In genomic region chr12:12788263-12788852, GRCm38 (mm10) we compare ENCODE assay signal across 8 mouse cellular contexts.
DNase-seq lines count a peak whose midpoint lies in the region; ATAC-seq lines count a peak whose summit lies in the region.

No protein-coding gene starts in this region.

- no peak overlapping the region for H3K27ac ChIP-seq in hindbrain, embryonic 15.5 days (replicated peaks)
- H3K27ac ChIP-seq in midbrain, embryonic 12.5 days (replicated peaks): 0 out of 2 replicates have a peak overlapping the region, but pooled peaks have one; percentile 30

- H3K9me3 ChIP-seq in hindbrain, embryonic 15.5 days: no peaks in the 10 kb centered on the region
- no peaks in the 10 kb centered on the region for H3K9me3 ChIP-seq in midbrain, embryonic 12.5 days

- peaks cover 30% of the 10 kb centered on the region for H3K4me1 ChIP-seq in hindbrain, embryonic 15.5 days (replicated peaks)
- H3K4me1 ChIP-seq in midbrain, embryonic 12.5 days: peaks cover 41% of the 10 kb centered on the region

- H3K27me3 ChIP-seq in hindbrain, embryonic 15.5 days: peaks cover 10% of the 10 kb centered on the region; the same call in 1 of the 2 replicates
- peaks cover 65% of the 10 kb centered on the region for H3K27me3 ChIP-seq in midbrain, embryonic 12.5 days

- peak; percentile 29; the same call in 1 of the 2 replicates for ATAC-seq in hindbrain, embryonic 15.5 days (ENCODE audit: low FRiP score, low read depth)
- ATAC-seq in midbrain, embryonic 12.5 days (ENCODE audit: low FRiP score, low read depth): peak; percentile 10; the same call in 1 of the 2 replicates
- no peak for ATAC-seq in cerebellum, adult (ENCODE audit: insufficient number of reproducible peaks, low FRiP score, low TSS enrichment)

- no peaks in the 10 kb centered on the region for H3K36me3 ChIP-seq in hindbrain, embryonic 15.5 days
- no peaks in the 10 kb centered on the region for H3K36me3 ChIP-seq in midbrain, embryonic 12.5 days

- no peak overlapping the region for H3K4me3 ChIP-seq in hindbrain, embryonic 15.5 days
- H3K4me3 ChIP-seq in midbrain, embryonic 12.5 days: peak overlapping the region; percentile 28; the same call in 1 of the 2 replicates

- H3K4me2 ChIP-seq in hindbrain, embryonic 15.5 days: peak overlapping the region; percentile 48
- peak overlapping the region; percentile 55 for H3K4me2 ChIP-seq in midbrain, embryonic 12.5 days (replicated peaks)

- peak; percentile 49 for DNase-seq in embryo, embryonic 10 days (ENCODE audit: low spot score)
- DNase-seq in embryo, embryonic 10.5 days (ENCODE audit: low spot score): no peak
- DNase-seq in ZHBTc4 (ENCODE audit: low read depth, low spot score): peak; percentile 97
- no peak for DNase-seq in adipocyte (ENCODE audit: low spot score)
- DNase-seq in layer of hippocampus, postnatal 14 days (ENCODE audit: low spot score in 2 of 2): no peak

- H3K9ac ChIP-seq in hindbrain, embryonic 15.5 days: no peak overlapping the region
- H3K9ac ChIP-seq in midbrain, embryonic 12.5 days (replicated peaks): 0 out of 2 replicates have a peak overlapping the region, but pooled peaks have one; percentile 15

- 32% methylated on average over 13 of the region's 13 CpGs for WGBS in hindbrain, embryonic 15.5 days
- 18% methylated on average over 13 of the region's 13 CpGs for WGBS in midbrain, embryonic 12.5 days

Comparison
In these comparisons a context has a peak if more than half of its experiments do, and no peak if none do; other contexts are left out.
1. DNase-seq: peak in embryo, embryonic 10 days (single experiment) and ZHBTc4 (single experiment); none in embryo, embryonic 10.5 days (single experiment), adipocyte (single experiment) and layer of hippocampus, postnatal 14 days (0 of 2).